Mouse (Mus musculus): Measurements from ENCODE around the gene Baiap2l2.

Baiap2l2 gene

DNA sequence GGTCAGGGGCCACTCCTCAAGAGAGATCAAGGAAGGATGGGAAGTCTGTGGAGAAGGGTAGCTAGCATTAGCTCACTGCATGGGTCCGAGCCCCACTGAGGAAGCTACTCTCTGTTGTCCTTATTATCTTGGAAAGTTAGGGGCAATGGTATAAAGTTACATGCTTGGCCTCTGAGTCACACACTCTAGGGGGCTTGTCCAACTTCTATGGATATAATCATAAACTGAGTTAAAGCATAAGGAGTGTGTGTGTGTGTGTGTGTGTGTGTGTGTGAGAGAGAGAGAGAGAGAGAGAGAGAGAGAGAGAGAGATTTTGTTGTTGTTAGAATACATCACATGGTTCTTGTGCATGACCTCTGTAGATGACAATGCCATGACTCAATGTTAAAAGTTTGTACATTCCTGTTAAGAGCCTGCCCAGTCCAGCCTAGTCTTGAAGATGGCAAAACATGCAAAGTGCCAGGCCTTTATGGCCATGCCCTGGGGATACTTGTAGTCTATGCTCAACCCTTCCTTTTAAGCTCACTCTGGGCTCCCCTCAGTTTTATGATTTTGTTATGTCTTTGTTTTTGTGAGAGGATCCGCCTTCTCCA is 14.3 kb upstream of the Baiap2l2 start:
- DNase-seq, result no peak

DNA sequence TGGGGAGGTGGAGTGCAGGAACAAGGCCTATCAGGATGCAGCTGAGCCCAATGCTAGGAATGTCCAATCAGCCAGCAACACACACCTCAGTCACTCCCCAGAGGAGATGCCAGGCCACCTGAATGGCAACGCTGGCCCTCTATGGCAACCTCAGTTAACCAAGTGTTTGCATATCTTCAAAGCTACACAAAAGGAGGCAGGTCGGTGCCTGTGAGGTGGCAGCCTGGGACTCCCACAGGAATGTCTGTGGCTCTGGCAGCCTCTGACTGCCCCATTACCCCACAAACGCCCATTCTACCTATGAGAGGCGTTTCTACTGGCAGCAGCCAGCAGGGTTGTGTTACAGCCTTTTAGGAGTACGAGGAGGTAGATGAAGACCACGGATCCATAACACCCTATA is 13.2 kb upstream of the Baiap2l2 start:
- DNase-seq, result no peak

GRCm38 (mm10) chr15:79292779-79293178 is 7.4 kb upstream of the Baiap2l2 start:
- no peak for DNase-seq

- no peak for DNase-seq
These were observed 5.0 kb upstream of the Baiap2l2 start for GRCm38 (mm10) chr15:79290340-79290739.

DNA sequence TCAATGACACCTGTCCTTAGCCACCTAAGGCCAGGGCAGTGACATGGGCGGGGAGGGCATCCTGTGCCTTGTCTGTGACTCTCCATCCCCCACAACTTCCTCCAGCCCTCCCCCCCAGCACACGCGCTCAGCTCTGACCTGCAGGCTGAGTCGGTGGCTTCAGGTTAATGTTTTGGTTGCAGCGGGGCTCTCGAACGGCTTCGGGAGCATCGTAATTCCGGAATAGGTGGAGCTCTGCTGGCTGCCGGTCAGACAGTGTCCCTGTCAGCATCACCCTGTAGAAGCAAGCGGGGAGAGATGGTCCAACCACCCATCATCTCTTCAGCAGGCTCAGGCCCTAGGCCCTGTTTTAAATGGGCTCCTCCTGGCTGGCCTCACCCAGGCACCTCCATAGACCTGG is 4.1 kb upstream of the Baiap2l2 start:
- DNase-seq, result no peak

- no peak for DNase-seq
These were observed 3.0 kb upstream of the Baiap2l2 start for GRCm38 (mm10) chr15:79288387-79288786.

DNA sequence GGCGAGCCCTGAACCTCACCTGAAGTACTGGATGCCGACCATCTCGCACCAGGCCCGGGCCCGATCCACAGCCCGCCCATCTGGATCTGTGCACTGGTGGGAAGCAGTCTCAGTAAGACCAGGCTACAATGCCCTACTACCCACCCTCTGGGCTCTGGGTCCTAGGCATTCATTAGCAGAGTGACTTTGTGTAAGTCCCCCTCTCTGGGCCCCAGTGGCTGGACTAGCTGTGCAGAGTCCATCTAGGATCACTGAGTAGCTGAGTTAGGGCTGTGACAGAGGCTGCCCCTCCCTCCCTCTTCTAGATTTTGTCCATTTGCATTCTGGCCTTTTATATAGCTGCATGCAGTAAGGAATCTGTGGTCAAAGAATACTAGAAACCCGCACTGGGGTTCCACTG is 1.8 kb upstream of the Baiap2l2 start:
- peak; percentile 31 to 82 for DNase-seq

DNA sequence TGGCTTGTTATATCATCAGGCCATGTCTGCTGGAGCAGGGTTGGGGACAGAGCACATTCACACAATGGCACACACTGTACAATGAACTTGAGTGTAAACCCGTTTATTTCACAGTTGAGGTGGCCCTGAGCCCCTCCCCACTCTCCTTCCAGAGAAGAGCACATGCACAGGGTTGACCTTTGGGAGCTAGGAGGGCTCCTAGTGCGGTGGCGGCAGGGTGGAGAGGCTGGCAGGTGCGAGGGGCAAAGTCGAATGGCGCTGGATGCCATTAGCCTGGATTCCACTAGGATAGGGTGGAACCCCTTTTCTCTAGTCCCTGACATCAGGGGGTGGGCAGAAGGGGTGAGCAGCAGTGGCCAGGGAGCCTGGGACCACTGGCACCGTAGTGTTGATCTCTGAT is 804 bp upstream of the Baiap2l2 start:
- peak; percentile 69 to 88 for DNase-seq

- peak; percentile 54 to 85 for DNase-seq
These were observed 2.0 kb downstream of the Baiap2l2 start for GRCm38 (mm10) chr15:79283371-79283770.

GRCm38 (mm10) chr15:79282434-79282833 is 2.9 kb downstream of the Baiap2l2 start:
- no peak for DNase-seq

GRCm38 (mm10) chr15:79281389-79281788 is 3.9 kb downstream of the Baiap2l2 start:
- no peak for DNase-seq

- no peak for DNase-seq
These were observed 4.5 kb downstream of the Baiap2l2 start for GRCm38 (mm10) chr15:79280850-79281249.

DNA sequence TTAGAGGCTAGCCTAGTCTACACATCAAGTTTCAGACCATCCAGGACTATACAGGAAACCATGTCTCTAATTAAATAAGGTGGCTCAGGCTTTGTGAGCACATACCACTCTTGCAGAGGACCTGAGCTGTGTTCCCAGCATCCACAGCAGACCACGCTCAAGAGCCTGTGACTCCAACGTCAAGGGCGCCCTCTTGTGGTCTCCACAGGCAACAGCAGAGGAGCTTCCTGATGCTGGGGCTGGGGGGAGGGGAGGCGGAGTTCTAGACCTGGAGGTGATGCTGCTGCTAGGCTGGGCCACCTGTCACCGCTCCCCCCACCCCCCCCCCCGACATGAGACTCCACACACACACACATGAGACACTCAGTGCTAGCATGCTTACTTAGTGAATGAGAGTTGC is 5.1 kb downstream of the Baiap2l2 start:
- peak in 1 of 2 experiments; percentile 53 for DNase-seq

DNA sequence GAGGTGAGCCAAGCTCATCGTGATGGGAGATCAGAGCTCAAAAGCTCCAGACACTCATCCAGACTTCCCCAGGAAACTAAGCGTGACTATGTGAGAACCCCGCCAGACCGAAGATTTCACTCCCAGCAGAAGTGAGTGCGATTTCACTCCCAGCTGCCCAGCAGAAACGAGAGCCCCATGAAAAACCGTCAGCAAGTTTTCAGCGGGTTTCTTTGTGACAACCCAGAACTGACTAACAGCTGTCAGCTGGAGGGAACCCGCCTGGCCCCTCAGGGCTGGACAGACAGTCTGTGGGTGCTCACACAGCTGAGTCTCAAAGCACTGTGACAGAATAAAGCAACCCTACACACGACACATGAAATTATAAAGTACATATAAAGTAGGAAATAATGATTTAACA is 7.6 kb downstream of the Baiap2l2 start:
- no peak for DNase-seq

DNA sequence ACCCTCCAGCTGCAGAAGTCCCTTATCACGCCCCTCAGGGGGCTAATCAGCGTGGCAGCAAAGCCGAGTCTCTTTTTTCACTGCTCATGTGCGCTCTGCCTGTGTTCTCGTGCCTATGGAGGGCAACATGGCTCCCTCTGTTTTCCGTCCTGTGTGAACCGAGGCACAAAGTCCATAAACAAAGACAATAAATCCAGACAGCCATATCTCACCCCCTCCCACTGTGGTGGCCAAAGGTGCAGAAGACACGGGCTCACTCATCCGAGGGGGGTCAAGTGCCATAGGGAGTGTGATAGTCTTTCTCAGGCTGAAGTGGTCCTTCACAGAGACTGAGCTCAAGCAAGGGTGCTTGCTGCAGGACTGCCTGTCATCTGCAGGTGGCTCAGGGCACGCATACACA is 12.3 kb downstream of the Baiap2l2 start:
- no peak for DNase-seq

GRCm38 (mm10) chr15:79271124-79271746 is 14.1 kb downstream of the Baiap2l2 start:
- no peak for DNase-seq

GRCm38 (mm10) chr15:79270317-79271123 is 14.8 kb downstream of the Baiap2l2 start:
- peak; percentile 62 to 76 for DNase-seq

DNA sequence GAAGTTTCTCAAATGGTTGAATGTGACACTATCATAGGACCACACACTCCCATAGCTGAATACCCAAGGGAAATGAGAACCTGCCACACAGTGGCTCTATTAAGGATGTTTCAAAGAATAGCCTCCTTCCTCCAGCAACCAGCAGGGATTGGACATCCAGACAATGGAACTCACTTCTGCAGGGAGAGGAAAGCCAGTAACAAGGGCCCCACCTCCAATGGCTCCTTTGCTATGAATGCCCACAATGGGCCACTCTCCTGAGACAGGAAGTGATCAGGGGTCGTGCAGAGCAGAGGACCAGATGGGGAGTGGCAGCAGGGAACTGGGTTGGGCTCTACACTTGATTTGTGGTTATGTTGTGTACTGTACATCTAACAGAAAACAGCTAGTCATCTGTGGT is 16.8 kb downstream of the Baiap2l2 start:
- no peak for DNase-seq

DNA sequence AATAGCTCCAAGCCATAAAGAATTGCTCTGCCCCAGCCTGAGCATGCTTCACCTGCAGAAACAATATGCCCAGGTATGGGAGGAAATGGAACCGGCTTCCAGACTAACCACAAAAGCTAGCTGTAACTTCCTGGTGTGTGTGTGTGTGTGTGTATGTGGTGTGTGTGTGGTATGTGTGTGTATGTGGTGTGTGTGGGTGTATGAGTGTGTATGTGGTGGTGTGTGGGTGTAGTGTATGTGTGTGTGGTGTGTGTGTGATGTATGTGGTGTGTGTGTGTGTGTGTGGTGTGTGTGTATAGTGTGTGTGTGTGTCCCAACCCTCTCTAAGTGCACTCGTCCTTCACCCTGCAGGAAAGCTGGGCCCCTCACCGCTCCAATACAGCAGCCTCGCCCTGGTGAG is 20.0 kb downstream of the Baiap2l2 start:
- no peak for DNase-seq

DNA sequence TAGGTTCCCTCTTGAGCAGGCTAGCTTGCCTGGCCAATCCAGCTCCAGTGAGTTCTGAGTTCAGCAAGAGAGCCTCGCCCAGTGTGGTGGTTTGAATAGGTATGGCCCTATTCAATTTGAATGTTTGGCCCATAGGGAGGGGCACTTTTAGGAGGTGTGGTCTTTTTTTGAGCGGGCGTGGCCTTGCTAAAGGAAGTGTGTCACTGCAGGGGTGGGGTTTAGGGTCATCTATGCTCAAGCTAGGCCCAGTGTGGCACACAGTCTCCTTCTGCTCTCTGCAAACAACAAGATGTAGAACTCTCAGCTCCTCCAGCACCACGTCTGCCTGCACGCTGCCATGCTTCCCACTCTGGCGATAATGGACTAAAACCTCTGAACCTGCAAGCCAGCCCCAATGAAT is 21.6 kb downstream of the Baiap2l2 start:
- no peak for DNase-seq

DNA sequence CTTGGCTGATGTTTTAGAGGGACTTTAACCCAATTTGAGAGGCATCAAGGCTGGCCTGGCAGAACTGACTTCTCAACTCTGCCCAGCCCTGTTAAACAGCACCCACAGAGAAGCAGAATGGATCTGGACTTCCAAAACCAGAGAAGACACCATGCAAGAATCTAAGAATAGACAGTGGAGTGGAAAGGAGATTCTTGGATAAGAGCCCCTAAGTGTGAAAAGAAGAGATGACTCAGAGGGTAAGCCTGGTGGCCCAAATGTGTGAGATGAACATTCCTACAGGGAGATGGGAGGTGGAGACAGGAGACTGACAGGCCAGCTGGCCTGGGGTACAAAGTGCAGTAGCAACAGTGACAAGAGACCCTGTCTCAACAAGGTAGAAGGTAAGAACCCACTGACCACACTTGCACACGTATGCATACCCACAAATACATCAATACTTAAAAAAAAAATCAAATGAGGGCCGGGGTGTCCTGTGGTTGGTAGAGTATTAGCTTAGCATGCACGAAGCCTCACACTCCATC is 22.5 kb downstream of the Baiap2l2 start:
- no peak for DNase-seq

- DNase-seq, result peak; percentile 53 to 60
These were observed 23.0 kb downstream of the Baiap2l2 start for GRCm38 (mm10) chr15:79262375-79262774.

DNA sequence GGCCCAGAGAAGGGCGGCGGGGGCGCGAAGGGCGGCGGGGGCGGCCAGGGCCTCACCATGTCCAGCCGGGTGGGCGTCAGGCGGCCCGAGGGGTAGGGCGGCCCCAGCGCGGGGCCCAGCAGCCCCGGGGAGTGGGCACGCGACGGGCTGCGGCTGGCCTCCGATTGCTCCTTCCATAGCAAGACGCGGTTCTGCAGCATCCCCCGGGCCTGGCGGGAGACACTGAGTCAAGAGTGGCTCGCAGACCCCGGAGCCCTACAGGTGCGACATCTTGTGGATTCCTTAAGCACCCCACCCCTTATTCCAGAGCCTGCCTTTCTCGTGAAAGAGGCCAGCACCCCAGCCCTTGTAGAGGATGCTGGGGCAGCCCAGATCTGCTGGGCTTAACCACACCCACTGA is 23.6 kb downstream of the Baiap2l2 start:
- DNase-seq, result no peak
